ENCODE assay signal across 8 mouse cellular contexts in genomic region chr17:67988920-67989621, GRCm38 (mm10). TPM values are rescaled to one million over a fixed set of nuclear protein-coding genes. Genes with fewer than 3 reads are reported as not detected.
DNase-seq lines count a peak whose midpoint lies in the region; ATAC-seq and TF ChIP-seq lines count a peak whose summit lies in the region.

No protein-coding gene starts in this region.

- H3K27ac ChIP-seq in hindbrain, embryonic 11.5 days (ENCODE audit: low read depth, low read length), result no peak overlapping the region
- no peak overlapping the region for H3K27ac ChIP-seq in hindbrain, embryonic 13.5 days
- H3K27ac ChIP-seq in embryonic facial prominence, embryonic 13.5 days, result peak overlapping the region; percentile 87
- peak overlapping the region; percentile 81 for H3K27ac ChIP-seq in limb, embryonic 12.5 days
- H3K27ac ChIP-seq in layer of hippocampus, adult 2 months, result no peak overlapping the region

- ATAC-seq in hindbrain, embryonic 11.5 days (ENCODE audit: low FRiP score), result no peak
- no peak for ATAC-seq in hindbrain, embryonic 13.5 days (ENCODE audit: low FRiP score)
- ATAC-seq in embryonic facial prominence, embryonic 13.5 days (ENCODE audit: insufficient number of reproducible peaks, insufficient read depth, low FRiP score, low TSS enrichment, low read depth), result peak; percentile 77
- ATAC-seq in limb, embryonic 12.5 days (ENCODE audit: insufficient number of reproducible peaks, insufficient read depth, low FRiP score, low TSS enrichment, low read depth), result peak; percentile 86

- H3K27me3 ChIP-seq in hindbrain, embryonic 11.5 days (ENCODE audit: control insufficient read depth, insufficient read depth, low read length), result no peaks in the 10 kb centered on the region
- no peaks in the 10 kb centered on the region for H3K27me3 ChIP-seq in hindbrain, embryonic 13.5 days
- H3K27me3 ChIP-seq in embryonic facial prominence, embryonic 13.5 days, result no peaks in the 10 kb centered on the region
- H3K27me3 ChIP-seq in limb, embryonic 12.5 days, result no peaks in the 10 kb centered on the region

- DNase-seq in hindbrain, embryonic 11.5 days (ENCODE audit: low spot score), result peak; percentile 44
- DNase-seq in heart, postnatal 14 days, result peak; percentile 53 to 63
- peak; percentile 37 for DNase-seq in ovary, postnatal 14 days (ENCODE audit: low spot score)
- no peak for DNase-seq in cerebellum, adult 8-10 months
- no peak for DNase-seq in layer of hippocampus, adult 2 months (ENCODE audit: low spot score in 2 of 2)

- no peak overlapping the region for H3K4me3 ChIP-seq in hindbrain, embryonic 11.5 days (ENCODE audit: low read depth, low read length)
- H3K4me3 ChIP-seq in hindbrain, embryonic 13.5 days, result no peak overlapping the region
- no peak overlapping the region for H3K4me3 ChIP-seq in embryonic facial prominence, embryonic 13.5 days
- H3K4me3 ChIP-seq in limb, embryonic 12.5 days (replicated peaks), result no peak overlapping the region
- no peak overlapping the region for H3K4me3 ChIP-seq in layer of hippocampus, adult 2 months

- no peaks in the 10 kb centered on the region for H3K4me1 ChIP-seq in hindbrain, embryonic 11.5 days (replicated peaks; ENCODE audit: control insufficient read depth, insufficient read depth, low read length)
- peaks cover 11% of the 10 kb centered on the region for H3K4me1 ChIP-seq in hindbrain, embryonic 13.5 days (replicated peaks)
- H3K4me1 ChIP-seq in embryonic facial prominence, embryonic 13.5 days, result peaks cover 37% of the 10 kb centered on the region
- H3K4me1 ChIP-seq in limb, embryonic 12.5 days (replicated peaks), result peaks cover 29% of the 10 kb centered on the region

- no peak overlapping the region for H3K9ac ChIP-seq in hindbrain, embryonic 11.5 days (ENCODE audit: low read depth, low read length)
- H3K9ac ChIP-seq in hindbrain, embryonic 13.5 days, result no peak overlapping the region
- no peak overlapping the region for H3K9ac ChIP-seq in embryonic facial prominence, embryonic 13.5 days
- no peak overlapping the region; the same call in 1 of the 2 replicates for H3K9ac ChIP-seq in limb, embryonic 12.5 days (replicated peaks)

- TF ChIP-seq CTCF in layer of hippocampus, adult 2 months (conservative IDR thresholded peaks at IDR 0.05), result no peak

- no peak overlapping the region for H3K4me2 ChIP-seq in hindbrain, embryonic 11.5 days (replicated peaks; ENCODE audit: low read depth, low read length)
- H3K4me2 ChIP-seq in hindbrain, embryonic 13.5 days, result no peak overlapping the region
- peak overlapping the region; percentile 46 for H3K4me2 ChIP-seq in embryonic facial prominence, embryonic 13.5 days
- H3K4me2 ChIP-seq in limb, embryonic 12.5 days, result peak overlapping the region; percentile 41

- H3K36me3 ChIP-seq in hindbrain, embryonic 11.5 days (ENCODE audit: control insufficient read depth, insufficient read depth, low read length), result no peaks in the 10 kb centered on the region
- no peaks in the 10 kb centered on the region for H3K36me3 ChIP-seq in hindbrain, embryonic 13.5 days
- H3K36me3 ChIP-seq in embryonic facial prominence, embryonic 13.5 days, result peaks cover 4% of the 10 kb centered on the region
- H3K36me3 ChIP-seq in limb, embryonic 12.5 days, result no peaks in the 10 kb centered on the region

- no peaks in the 10 kb centered on the region for H3K9me3 ChIP-seq in hindbrain, embryonic 11.5 days (ENCODE audit: control insufficient read depth, low read length)
- peaks cover 2% of the 10 kb centered on the region; the same call in 1 of the 2 replicates for H3K9me3 ChIP-seq in hindbrain, embryonic 13.5 days
- no peaks in the 10 kb centered on the region for H3K9me3 ChIP-seq in embryonic facial prominence, embryonic 13.5 days
- no peaks in the 10 kb centered on the region for H3K9me3 ChIP-seq in limb, embryonic 12.5 days

- WGBS in hindbrain, embryonic 11.5 days, result 44% methylated on average over 15 of the region's 15 CpGs
- 60% methylated on average over 15 of the region's 15 CpGs for WGBS in hindbrain, embryonic 13.5 days
- WGBS in embryonic facial prominence, embryonic 13.5 days, result 10% methylated on average over 15 of the region's 15 CpGs
- 19% methylated on average over 15 of the region's 15 CpGs for WGBS in limb, embryonic 12.5 days

- intact Hi-C loops in heart, postnatal 14 days (cut with DNase I), result no loop called here

RNA-seq across cellular contexts. Expression of gene Arhgap28, which starts 14.8 kb away (rescaled TPM):
- 35.6 and 40.2 TPM in 2 replicates for polyA plus RNA-seq in hindbrain, embryonic 11.5 days (2014; fragmentation: Nextera tagmentation; extraction: Ambion mirVana)
- polyA plus RNA-seq in hindbrain, embryonic 13.5 days (2015; fragmentation: Nextera tagmentation; extraction: Ambion mirVana), result 13.1 and 14.7 TPM in 2 replicates
- 56.6 and 68.0 TPM in 2 replicates for polyA plus RNA-seq in embryonic facial prominence, embryonic 13.5 days (2015; fragmentation: Nextera tagmentation; extraction: Ambion mirVana)
- 1 to 10 TPM; 4.6 to 6.2 TPM for total RNA-seq in heart, postnatal 14 days (2021)
- polyA plus RNA-seq in limb, embryonic 12.5 days (2016; fragmentation: Nextera tagmentation; extraction: Ambion mirVana), result 67.0 and 70.5 TPM in 2 replicates
- total RNA-seq in layer of hippocampus, adult 2 months (2021), result under 1 TPM; 0.34 to 0.49 TPM

Comparison
In these comparisons a context has a peak if more than half of its experiments do, and no peak if none do; other contexts are left out.
1. ATAC-seq: peak in embryonic facial prominence, embryonic 13.5 days (single experiment) and limb, embryonic 12.5 days (single experiment); none in hindbrain, embryonic 11.5 days (single experiment) and hindbrain, embryonic 13.5 days (single experiment).
2. DNase-seq: peak in hindbrain, embryonic 11.5 days (single experiment), heart, postnatal 14 days (2 of 2) and ovary, postnatal 14 days (single experiment); none in cerebellum, adult 8-10 months (single experiment) and layer of hippocampus, adult 2 months (0 of 2).
3. H3K27ac ChIP-seq: peak in embryonic facial prominence, embryonic 13.5 days (single experiment) and limb, embryonic 12.5 days (single experiment); none in hindbrain, embryonic 11.5 days (single experiment), hindbrain, embryonic 13.5 days (single experiment) and layer of hippocampus, adult 2 months (single experiment).
4. H3K4me2 ChIP-seq: peak in embryonic facial prominence, embryonic 13.5 days (single experiment) and limb, embryonic 12.5 days (single experiment); none in hindbrain, embryonic 11.5 days (single experiment) and hindbrain, embryonic 13.5 days (single experiment).